Mouse (Mus musculus): ENCODE results near the gene Fam178b. TPM values are rescaled to one million over a fixed set of nuclear protein-coding genes. Genes with fewer than 3 reads are reported as not detected.
A peak's percentile ranks its signal among the peaks of the same experiment; 100 is the strongest.

The Fam178b gene
- not detected for total RNA-seq (2021)
- long read RNA-seq, partial matches to known transcripts: 0 of 1 reads
- long read RNA-seq, other reads (novel, unspliced or antisense): 1 of 1 reads

GRCm38 (mm10) chr1:36682620-36683355 is at the start of gene Fam178b:
TSS of gene Fam178b (minus strand) at chr1:36683183.
- DNase-seq (ENCODE audit: low spot score in 2 of 2): no peak

GRCm38 (mm10) chr1:36724057-36724431 is 41.1 kb upstream of the Fam178b start:
- no peak for DNase-seq (ENCODE audit: low spot score in 2 of 2)

- DNase-seq (ENCODE audit: low spot score in 2 of 2): no peak
Measured at GRCm38 (mm10) chr1:36723146-36724056, 40.4 kb upstream of the Fam178b start.

- DNase-seq (ENCODE audit: low spot score in 2 of 2): no peak
Measured at GRCm38 (mm10) chr1:36718786-36719185, 35.8 kb upstream of the Fam178b start.

- no peak for DNase-seq (ENCODE audit: low spot score in 2 of 2)
Measured at GRCm38 (mm10) chr1:36714311-36714710, 31.3 kb upstream of the Fam178b start, which contains the start of gene Actr1b. TSS of gene Actr1b (minus strand) at chr1:36714422.

- no peak for DNase-seq (ENCODE audit: low spot score in 2 of 2)
Measured at GRCm38 (mm10) chr1:36711104-36711503, 28.1 kb upstream of the Fam178b start.

GRCm38 (mm10) chr1:36709854-36710280 is 26.9 kb upstream of the Fam178b start, which contains the start of gene 4933424G06Rik:
TSS of gene 4933424G06Rik (plus strand) at chr1:36710149.
- DNase-seq (ENCODE audit: low spot score in 2 of 2): peak; percentile 97 to 98

GRCm38 (mm10) chr1:36709055-36709853 is 26.3 kb upstream of the Fam178b start:
- peak in 1 of 2 experiments; percentile 49 for DNase-seq (ENCODE audit: low spot score in 2 of 2)

- no peak for DNase-seq (ENCODE audit: low spot score in 2 of 2)
Measured at GRCm38 (mm10) chr1:36708626-36709025, 25.6 kb upstream of the Fam178b start.

GRCm38 (mm10) chr1:36707797-36708196 is 24.8 kb upstream of the Fam178b start:
- no peak for DNase-seq (ENCODE audit: low spot score in 2 of 2)

GRCm38 (mm10) chr1:36707166-36707565 is 24.2 kb upstream of the Fam178b start:
- no peak for DNase-seq (ENCODE audit: low spot score in 2 of 2)

GRCm38 (mm10) chr1:36697030-36697429 is 14.0 kb upstream of the Fam178b start:
- no peak for DNase-seq (ENCODE audit: low spot score in 2 of 2)

- DNase-seq (ENCODE audit: low spot score in 2 of 2): no peak
Measured at GRCm38 (mm10) chr1:36696411-36696810, 13.4 kb upstream of the Fam178b start.

GRCm38 (mm10) chr1:36694871-36695270 is 11.9 kb upstream of the Fam178b start:
- DNase-seq (ENCODE audit: low spot score in 2 of 2): no peak

- DNase-seq (ENCODE audit: low spot score in 2 of 2): peak; percentile 95 to 98
Measured at GRCm38 (mm10) chr1:36691271-36692155, 8.5 kb upstream of the Fam178b start, which contains the start of gene Cox5b. TSS of gene Cox5b (plus strand) at chr1:36691449.

GRCm38 (mm10) chr1:36690671-36691235 is 7.8 kb upstream of the Fam178b start:
- no peak for DNase-seq (ENCODE audit: low spot score in 2 of 2)

GRCm38 (mm10) chr1:36683810-36684467 is 956 bp upstream of the Fam178b start:
- DNase-seq (ENCODE audit: low spot score in 2 of 2): peak; percentile 56 to 90

- no peak for DNase-seq (ENCODE audit: low spot score in 2 of 2)
Measured at GRCm38 (mm10) chr1:36680893-36681292, 2.1 kb downstream of the Fam178b start.

- no peak for DNase-seq (ENCODE audit: low spot score in 2 of 2)
Measured at GRCm38 (mm10) chr1:36674936-36675335, 8.0 kb downstream of the Fam178b start.
